27 mouse cellular contexts compared by ENCODE assay signal in genomic region chr14:46889096-46889495, GRCm38 (mm10). TPM values are rescaled to one million over a fixed set of nuclear protein-coding genes. Genes with fewer than 3 reads are reported as not detected.
"Had no signal": no experiment of that assay in that cellular context is flagged by ENCODE, and none has a peak within 500 bp of the region (broad histone marks: within the 10 kb centered on the region; RNA-seq: fewer than 3 reads in every experiment).

No protein-coding gene starts in this region.

- H3K9me3 ChIP-seq: hindbrain, embryonic 10.5 days; hindbrain, embryonic 12.5 days; intestine, embryonic 15.5 days; limb, embryonic 10.5 days; limb, embryonic 12.5 days; liver, embryonic 13.5 days; liver, embryonic 15.5 days had no signal

- H3K36me3 ChIP-seq: hindbrain, embryonic 12.5 days; intestine, embryonic 15.5 days; liver, embryonic 13.5 days; liver, embryonic 15.5 days had no signal

- H3K4me3 ChIP-seq: gastrocnemius, adult 2 months; hindbrain, embryonic 10.5 days; hindbrain, embryonic 12.5 days; intestine, embryonic 15.5 days; layer of hippocampus, adult 2 months; left cerebral cortex, adult 2 months; limb, embryonic 10.5 days; limb, embryonic 12.5 days; liver, embryonic 13.5 days; liver, embryonic 15.5 days had no signal

- H3K9ac ChIP-seq: hindbrain, embryonic 12.5 days; hindbrain, embryonic 14.5 days; intestine, embryonic 15.5 days; limb, embryonic 12.5 days; liver, embryonic 13.5 days; liver, embryonic 15.5 days; liver, postnatal 0 days had no signal

- H3K27me3 ChIP-seq: hindbrain, embryonic 12.5 days; intestine, embryonic 15.5 days; limb, embryonic 12.5 days had no signal

- H3K4me2 ChIP-seq: hindbrain, embryonic 12.5 days; hindbrain, embryonic 14.5 days; intestine, embryonic 15.5 days; limb, embryonic 12.5 days; liver, embryonic 11.5 days; liver, embryonic 13.5 days; liver, embryonic 15.5 days had no signal

- DNase-seq: gastrocnemius, adult 2 months; gastrocnemius, postnatal 10 days; gastrocnemius, postnatal 25 days; kidney, adult 18-20 months; kidney, adult 8-10 months; kidney, postnatal 10 days; kidney, postnatal 25 days; kidney, postnatal 4 days; liver; liver, embryonic 13.5 days; liver, postnatal 0 days; lung, adult 2 months had no signal

- H3K27ac ChIP-seq: gastrocnemius, adult 2 months; hindbrain, embryonic 10.5 days; hindbrain, embryonic 12.5 days; hindbrain, embryonic 14.5 days; intestine, embryonic 15.5 days; layer of hippocampus, adult 2 months; left cerebral cortex, adult 2 months; limb, embryonic 10.5 days; limb, embryonic 12.5 days; liver, embryonic 13.5 days; liver, embryonic 15.5 days had no signal

- ATAC-seq: forebrain, embryonic 16.5 days; hindbrain, embryonic 16.5 days; inflammation-experienced regulatory T-cells, adult 6 months; intestine, embryonic 15.5 days; intestine, postnatal 0 days; liver, postnatal 0 days had no signal

RNA-seq across cellular contexts. Expression of gene Samd4, which starts 6.4 kb away (rescaled TPM):
- total RNA-seq: granulocyte monocyte progenitor cell, adult 5-6 weeks had no signal
- polyA plus RNA-seq: inflammation-experienced regulatory T-cells, adult 6 months had no signal
